Mouse (Mus musculus) mammary gland, adult 2 months (tissue): ENCODE data around the gene Defb46. TPM values are rescaled to one million over a fixed set of nuclear protein-coding genes. Genes with fewer than 3 reads are reported as not detected.

ENCODE experiments used
- polyA plus RNA-seq: library from polyadenylated mRNA; depleted of rRNA; stranded (reverse); fragments of >200 nt; gene quantifications from 2 replicates; pipeline ENCODE4 v1.2.3, GENCODE M21; 2012; ENCODE audit warnings: low replicate concordance; rRNA removed

Defb46 gene
- polyA plus RNA-seq = not detected in 2 replicates

GRCm38 (mm10) chr8:19239616-19240015, at the start of gene Defb46:
TSS of gene Defb46 (plus strand) at chr8:19239916.

GRCm38 (mm10) chr8:19225161-19225560, 14.6 kb upstream of the Defb46 start, which contains the start of gene Defb6:
TSS of gene Defb6 (plus strand) at chr8:19225478.

GRCm38 (mm10) chr8:19247280-19247679, 7.6 kb downstream of the Defb46 start, which contains the start of gene Defb5:
TSS of gene Defb5 (plus strand) at chr8:19247580.

Other genes starting within 250 kb of the Defb46 start
- gene Defb37, start 248.9 kb upstream of the Defb46 start, polyA plus RNA-seq = not detected in 2 replicates
- gene Defb38, start 213.3 kb upstream of the Defb46 start, polyA plus RNA-seq = not detected in 2 replicates
- not detected in 2 replicates for gene Defb39, start 175.1 kb upstream of the Defb46 start, polyA plus RNA-seq
- gene Defb12, start 125.1 kb upstream of the Defb46 start, polyA plus RNA-seq = not detected in 2 replicates
- gene Defb34, start 116.2 kb upstream of the Defb46 start, polyA plus RNA-seq = not detected in 2 replicates
- gene Gm45826, start 99.1 kb upstream of the Defb46 start, polyA plus RNA-seq = not detected in 2 replicates
- gene Defb14, start 45.6 kb upstream of the Defb46 start, polyA plus RNA-seq = not detected in 2 replicates
- gene Defb4, start 41.2 kb upstream of the Defb46 start, polyA plus RNA-seq = not detected in 2 replicates
- 49.4 TPM in 1 of 2 replicates, not detected in the other for gene Defb6, start 14.4 kb upstream of the Defb46 start, polyA plus RNA-seq
- gene Defb5, start 7.7 kb downstream of the Defb46 start, polyA plus RNA-seq = not detected in 2 replicates
- not detected in 2 replicates for gene Defb3, start 53.4 kb downstream of the Defb46 start, polyA plus RNA-seq
- not detected in 2 replicates for gene Defb8, start 207.7 kb downstream of the Defb46 start, polyA plus RNA-seq